In genomic region chr2:51144380-51145120, GRCm38 (mm10) we compare ENCODE assay signal across 9 mouse cellular contexts. TPM values are rescaled to one million over a fixed set of nuclear protein-coding genes. Genes with fewer than 3 reads are reported as not detected.
DNase-seq lines count a peak whose midpoint lies in the region; ATAC-seq lines count a peak whose summit lies in the region.
"Had no signal": no experiment of that assay in that cellular context is flagged by ENCODE, and none has a peak within 500 bp of the region (broad histone marks: within the 10 kb centered on the region; RNA-seq: fewer than 3 reads in every experiment).

No protein-coding gene starts in this region.

- H3K27ac ChIP-seq in liver, embryonic 16.5 days (ENCODE audit: low read length) = peak overlapping the region; percentile 20; the same call in 1 of the 2 replicates

- ATAC-seq in liver, embryonic 16.5 days (ENCODE audit: low read depth) = no peak
- ATAC-seq in erythroblast, adult 5-6 weeks (replicated peaks; ENCODE audit: low FRiP score, poor library complexity, severe bottlenecking) = no peak

- H3K4me3 ChIP-seq in liver, embryonic 16.5 days (ENCODE audit: low read depth, low read length) = peak overlapping the region; percentile 13; the same call in 1 of the 2 replicates

- no peaks in the 10 kb centered on the region; the same call in 1 of the 2 replicates for H3K4me1 ChIP-seq in liver, embryonic 16.5 days (ENCODE audit: control insufficient read depth, low read depth, low read length)

- H3K4me2 ChIP-seq in liver, embryonic 16.5 days (ENCODE audit: low read depth, low read length) = peak overlapping the region; percentile 30

- H3K36me3 ChIP-seq in liver, embryonic 16.5 days (ENCODE audit: control insufficient read depth, insufficient read depth) = no peaks in the 10 kb centered on the region

- intact Hi-C loops in heart, postnatal 14 days (cut with DNase I) = loop anchor here (5.0 to 10.0 kb wide), 5 partner anchors 97 to 837 kb away; no protein-coding TSS in a partner anchor

- peak; percentile 77 for DNase-seq in heart, adult 11 months
- DNase-seq in heart, postnatal 14 days = no peak
- peak; percentile 40 to 52 for DNase-seq in adrenal gland, postnatal 36 days
- peak; percentile 33 for DNase-seq in heart, postnatal 4 days
- no peak for DNase-seq in MN1 (ENCODE audit: low spot score)
- no peak for DNase-seq in thymus, postnatal 36 days
- DNase-seq: embryo, embryonic 11 days had no signal

- peaks cover 17% of the 10 kb centered on the region for H3K27me3 ChIP-seq in liver, embryonic 16.5 days (ENCODE audit: control insufficient read depth, insufficient read depth, low read depth, low read length)

- H3K9me3 ChIP-seq in liver, embryonic 16.5 days (replicated peaks; ENCODE audit: control insufficient read depth, low read length) = no peaks in the 10 kb centered on the region

- 21% methylated on average over 6 of the region's 6 CpGs for WGBS in liver, embryonic 16.5 days (ENCODE audit: insufficient replicate concordance)

- no peak overlapping the region for H3K9ac ChIP-seq in liver, embryonic 16.5 days (ENCODE audit: low read depth, low read length)

RNA-seq across cellular contexts. Expression of gene Rnd3, which starts 4.4 kb away (rescaled TPM):
- 10 to 100 TPM; 21.0 to 23.3 TPM for total RNA-seq in heart, postnatal 14 days (2021)
- 10 to 100 TPM; 33.3 to 48.6 TPM for total RNA-seq in adrenal gland, postnatal 36 days (2021)
- total RNA-seq in heart, postnatal 4 days (2021) = 10 to 100 TPM; 28.2 to 29.3 TPM
- polyA plus RNA-seq in liver, embryonic 16.5 days (2015; fragmentation: Nextera tagmentation; extraction: Ambion mirVana) = 12.9 and 14.4 TPM in 2 replicates
- total RNA-seq in erythroblast, adult 5-6 weeks (2015; ENCODE audit: low replicate concordance) = 2.5 and 4.2 TPM in 2 replicates
- 4.5 and 4.9 TPM in 2 replicates for total RNA-seq in erythroblast, adult 5-6 weeks (2017; ENCODE audit: low replicate concordance)

Comparison
In these comparisons a context has a peak if more than half of its experiments do, and no peak if none do; other contexts are left out.
1. DNase-seq: peak in heart, adult 11 months (single experiment), adrenal gland, postnatal 36 days (2 of 2) and heart, postnatal 4 days (single experiment); none in heart, postnatal 14 days (0 of 2), MN1 (single experiment) and thymus, postnatal 36 days (0 of 2).